In the genomic region with DNA sequence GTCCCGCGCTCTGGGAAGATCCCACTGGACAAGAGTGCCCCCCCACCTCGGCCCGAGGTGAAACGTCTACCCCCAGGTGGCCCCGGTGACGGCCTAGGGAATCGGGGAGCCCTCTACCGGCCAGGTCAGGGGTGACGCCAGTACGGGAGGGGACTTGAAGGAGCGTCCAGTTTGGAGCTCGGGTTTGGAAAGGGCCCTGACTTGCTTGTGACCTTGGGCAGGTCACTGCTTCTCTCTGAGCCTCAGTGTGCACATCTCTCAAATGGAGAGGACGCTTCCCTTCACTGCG, we compare ENCODE assay signal across 7 mouse cellular contexts. TPM values are rescaled to one million over a fixed set of nuclear protein-coding genes. Genes with fewer than 3 reads are reported as not detected.
DNase-seq lines count a peak whose midpoint lies in the region; ATAC-seq and TF ChIP-seq lines count a peak whose summit lies in the region.

No protein-coding gene starts in this region.

- no peak overlapping the region for H3K27ac ChIP-seq in testis, adult 2 months (ENCODE audit: control insufficient read depth, insufficient read depth, low read depth, low read length)
- H3K27ac ChIP-seq in hindbrain, embryonic 13.5 days = no peak overlapping the region
- H3K27ac ChIP-seq in liver, embryonic 14.5 days = no peak overlapping the region
- H3K27ac ChIP-seq in small intestine, adult 2 months (ENCODE audit: insufficient read depth, low read depth, low read length) = no peak overlapping the region

- no peaks in the 10 kb centered on the region for H3K36me3 ChIP-seq in testis, adult 2 months (ENCODE audit: control insufficient read depth, insufficient read depth, low read length)
- H3K36me3 ChIP-seq in hindbrain, embryonic 13.5 days = no peaks in the 10 kb centered on the region
- H3K36me3 ChIP-seq in liver, embryonic 14.5 days (replicated peaks; ENCODE audit: control insufficient read depth, insufficient read depth, low read depth) = no peaks in the 10 kb centered on the region
- no peaks in the 10 kb centered on the region for H3K36me3 ChIP-seq in small intestine, adult 2 months (ENCODE audit: control insufficient read depth, insufficient read depth, low read length)

- WGBS in hindbrain, embryonic 13.5 days = 3% methylated on average over 15 of the region's 15 CpGs
- 3% methylated on average over 15 of the region's 15 CpGs for WGBS in liver, embryonic 14.5 days (ENCODE audit: insufficient replicate concordance)
- 5% methylated on average over 15 of the region's 15 CpGs for WGBS in small intestine, adult 2 months

- H3K4me3 ChIP-seq in testis, adult 2 months (ENCODE audit: control insufficient read depth, low read depth, low read length) = peak overlapping the region; percentile 16
- H3K4me3 ChIP-seq in hindbrain, embryonic 13.5 days = peak overlapping the region; percentile 47
- H3K4me3 ChIP-seq in liver, embryonic 14.5 days (ENCODE audit: insufficient read depth in 1 of 2, low read depth in 2 of 2, low read length in 2 of 2) = peak overlapping the region in 1 of 2 experiments; percentile 30; a peak in 2 of 4 replicates
- peak overlapping the region; percentile 52 for H3K4me3 ChIP-seq in small intestine, adult 2 months (ENCODE audit: low read depth, low read length)

- DNase-seq in testis, postnatal 14 days (ENCODE audit: low spot score) = no peak
- peak; percentile 24 to 48 for DNase-seq in cerebellum, postnatal 36 days
- DNase-seq in liver, embryonic 14.5 days (ENCODE audit: low read depth in 3 of 3, low spot score in 3 of 3) = no peak
- DNase-seq in left cerebral cortex, adult 11 months (ENCODE audit: low spot score) = no peak

- peak overlapping the region; percentile 86 for H3K4me2 ChIP-seq in hindbrain, embryonic 13.5 days
- peak overlapping the region; percentile 62 for H3K4me2 ChIP-seq in liver, embryonic 14.5 days (ENCODE audit: low read depth)

- peak overlapping the region; percentile 67; the same call in 1 of the 2 replicates for H3K9ac ChIP-seq in hindbrain, embryonic 13.5 days
- H3K9ac ChIP-seq in liver, embryonic 14.5 days (replicated peaks) = no peak overlapping the region

- TF ChIP-seq EP300 in liver, embryonic 14.5 days (IDR thresholded peaks at IDR 0.05; ENCODE audit: low read depth) = no peak

- no peaks in the 10 kb centered on the region for H3K9me3 ChIP-seq in hindbrain, embryonic 13.5 days
- H3K9me3 ChIP-seq in liver, embryonic 14.5 days (ENCODE audit: control insufficient read depth, low read length) = no peaks in the 10 kb centered on the region

- no peaks in the 10 kb centered on the region; the same call in 1 of the 2 replicates for H3K27me3 ChIP-seq in testis, adult 2 months (ENCODE audit: control insufficient read depth, insufficient read depth, low read length)
- H3K27me3 ChIP-seq in hindbrain, embryonic 13.5 days = peaks cover 67% of the 10 kb centered on the region
- H3K27me3 ChIP-seq in liver, embryonic 14.5 days (ENCODE audit: control insufficient read depth, insufficient read depth, low read length) = peaks cover 22% of the 10 kb centered on the region
- peaks cover 23% of the 10 kb centered on the region for H3K27me3 ChIP-seq in small intestine, adult 2 months (ENCODE audit: control insufficient read depth, insufficient read depth, low read length)

- no peak for TF ChIP-seq POLR2A in testis, adult 2 months (IDR thresholded peaks at IDR 0.05; ENCODE audit: control insufficient read depth, low read depth, low read length)
- no peak for TF ChIP-seq POLR2A in small intestine, adult 2 months (IDR thresholded peaks at IDR 0.05; ENCODE audit: low read depth, low read length)

- TF ChIP-seq CTCF in testis, adult 2 months (IDR thresholded peaks at IDR 0.05; ENCODE audit: control insufficient read depth, insufficient read depth, insufficient replicate concordance, low read depth, low read length) = 0 out of 2 replicates have a peak, but pooled peaks have one; percentile 25
- TF ChIP-seq CTCF in liver, embryonic 14.5 days (IDR thresholded peaks at IDR 0.05; ENCODE audit: low read depth) = peak; percentile 63
- peak; percentile 31; the same call in 1 of the 2 replicates for TF ChIP-seq CTCF in small intestine, adult 2 months (IDR thresholded peaks at IDR 0.05; ENCODE audit: extremely low read depth, insufficient read length, insufficient replicate concordance, low read depth, low read length)

- ATAC-seq in hindbrain, embryonic 13.5 days (ENCODE audit: low FRiP score) = no peak
- no peak for ATAC-seq in liver, embryonic 14.5 days (ENCODE audit: insufficient read depth)

- peaks cover 7% of the 10 kb centered on the region for H3K4me1 ChIP-seq in testis, adult 2 months (ENCODE audit: control insufficient read depth, insufficient read depth, low read length)
- peaks cover 22% of the 10 kb centered on the region for H3K4me1 ChIP-seq in hindbrain, embryonic 13.5 days (replicated peaks)
- no peaks in the 10 kb centered on the region for H3K4me1 ChIP-seq in liver, embryonic 14.5 days (replicated peaks; ENCODE audit: control insufficient read depth in 2 of 2, insufficient read depth in 2 of 2, low read length in 1 of 2)
- peaks cover 8% of the 10 kb centered on the region; the same call in 1 of the 2 replicates for H3K4me1 ChIP-seq in small intestine, adult 2 months (ENCODE audit: control insufficient read depth, insufficient read depth, insufficient read length, low read length)

RNA-seq across cellular contexts. Expression of gene Htr1d, which starts 1.6 kb away (rescaled TPM):
- 0.15 and 0.30 TPM in 2 replicates for polyA plus RNA-seq in testis, adult 2 months (2012; rRNA removed)
- 0.55 and 1.1 TPM in 2 replicates for polyA plus RNA-seq in hindbrain, embryonic 13.5 days (2015; fragmentation: Nextera tagmentation; extraction: Ambion mirVana)
- polyA plus RNA-seq in liver, embryonic 14.5 days (2012; rRNA removed) = not detected in 2 replicates
- not detected in 2 replicates for polyA plus RNA-seq in liver, embryonic 14.5 days (2014; fragmentation: Nextera tagmentation; extraction: Ambion mirVana)
- 0.05 and 0.23 TPM in 2 replicates for polyA plus RNA-seq in small intestine, adult 2 months (2012; rRNA removed)

RNA-seq across cellular contexts. Expression of gene 6030445D17Rik, which starts 37.1 kb away (rescaled TPM):
- polyA plus RNA-seq in testis, adult 2 months (2012; rRNA removed) = not detected in 2 replicates
- 0.09 and 0.10 TPM in 2 replicates for polyA plus RNA-seq in hindbrain, embryonic 13.5 days (2015; fragmentation: Nextera tagmentation; extraction: Ambion mirVana)
- 0.03 and 0.08 TPM in 2 replicates for polyA plus RNA-seq in liver, embryonic 14.5 days (2012; rRNA removed)
- polyA plus RNA-seq in liver, embryonic 14.5 days (2014; fragmentation: Nextera tagmentation; extraction: Ambion mirVana) = 0.08 and 0.23 TPM in 2 replicates
- 0.24 and 1.1 TPM in 2 replicates for polyA plus RNA-seq in small intestine, adult 2 months (2012; rRNA removed)

RNA-seq across cellular contexts. Expression of gene Luzp1, which starts 44.6 kb away (rescaled TPM):
- polyA plus RNA-seq in testis, adult 2 months (2012; rRNA removed) = 60.4 and 61.1 TPM in 2 replicates
- 67.1 and 76.1 TPM in 2 replicates for polyA plus RNA-seq in hindbrain, embryonic 13.5 days (2015; fragmentation: Nextera tagmentation; extraction: Ambion mirVana)
- 1.6 and 1.8 TPM in 2 replicates for polyA plus RNA-seq in liver, embryonic 14.5 days (2012; rRNA removed)
- 6.8 and 8.2 TPM in 2 replicates for polyA plus RNA-seq in liver, embryonic 14.5 days (2014; fragmentation: Nextera tagmentation; extraction: Ambion mirVana)
- polyA plus RNA-seq in small intestine, adult 2 months (2012; rRNA removed) = 6.6 and 18.0 TPM in 2 replicates

Comparison
In these comparisons a context has a peak if more than half of its experiments do, and no peak if none do; other contexts are left out.
1. DNase-seq: peak in cerebellum, postnatal 36 days (2 of 2); none in testis, postnatal 14 days (single experiment), liver, embryonic 14.5 days (0 of 3) and left cerebral cortex, adult 11 months (single experiment).
2. Peak in every context shown above with its lines, with median percentiles within 50 percentile points of each other: CTCF ChIP-seq.